Mouse (Mus musculus) liver, embryonic 14.5 days (tissue): Measurements from ENCODE around the gene Iqsec1.

ENCODE experiments used
- CTCF ChIP-seq: IDR thresholded peaks from 2 replicates; pipeline ENCODE4 v1.5.1; 2016; ENCODE audit warnings: antibody characterized with exemption, low read depth, control low read depth
- EP300 ChIP-seq: IDR thresholded peaks from 2 replicates; pipeline ENCODE4 v1.6.1; 2016; ENCODE audit warnings: antibody characterized with exemption, low read depth

- TF ChIP-seq CTCF, result no peak
- TF ChIP-seq EP300, result no peak
Measured at GRCm38 (mm10) chr6:90808134-90808533, 180.4 kb downstream of the Iqsec1 start.
